Mouse (Mus musculus): ENCODE data around the gene Slc16a5. TPM values are rescaled to one million over a fixed set of nuclear protein-coding genes. Genes with fewer than 3 reads are reported as not detected.
"Not testable (repeated sequence)": the region's sequence is repeated elsewhere in the genome, so short reads cannot be mapped to it uniquely, and the experiment has no call there.

Slc16a5 gene
- total RNA-seq, 4 experiments from 2014 or later: 0.21 TPM; not detected in 3

DNA sequence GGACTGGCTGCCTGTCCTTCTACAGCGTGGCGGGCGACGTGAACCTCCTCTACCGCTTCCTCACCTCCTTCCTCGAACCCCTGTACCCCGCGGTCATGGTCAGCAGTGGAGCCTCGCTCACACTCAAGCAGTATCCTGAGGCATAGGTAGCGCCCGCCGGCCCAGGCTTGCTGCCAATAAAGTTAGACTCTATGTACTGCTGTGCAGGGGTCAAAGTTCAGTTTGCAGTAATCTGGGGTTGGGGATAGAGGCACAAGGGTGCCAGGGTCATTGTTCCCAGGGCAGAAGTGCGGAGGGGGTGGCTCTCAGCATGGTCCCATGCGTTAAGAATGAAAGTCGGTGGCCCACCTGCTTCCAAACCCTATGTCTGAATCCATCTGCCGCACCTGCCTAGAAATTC lies 14.2 kb upstream of the Slc16a5 start:
- no peak for DNase-seq

DNA sequence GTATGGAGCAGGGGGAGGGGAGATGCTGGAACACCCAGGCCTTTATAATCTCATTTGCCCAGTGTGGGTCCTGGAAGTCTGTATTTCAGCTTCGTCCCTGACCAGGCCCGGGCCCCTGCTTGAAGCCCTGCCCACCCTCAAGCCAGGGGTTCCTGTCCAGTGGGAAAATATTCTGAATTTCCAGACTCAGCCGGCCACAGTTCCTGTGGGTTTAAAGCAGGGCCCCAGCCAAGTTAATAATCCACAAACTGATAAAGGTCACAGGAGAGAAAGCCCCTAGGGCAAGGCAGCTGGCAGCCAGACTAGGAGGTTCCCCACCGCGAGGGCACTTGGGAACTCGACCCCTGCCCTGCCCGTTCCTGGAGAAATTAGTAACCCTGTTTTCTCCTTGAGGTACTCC lies 13.3 kb upstream of the Slc16a5 start:
- DNase-seq: no peak

GRCm38 (mm10) chr11:115450176-115450575 lies 12.1 kb upstream of the Slc16a5 start:
- DNase-seq: no peak

- no peak for DNase-seq
Observed at GRCm38 (mm10) chr11:115451781-115452241, 10.5 kb upstream of the Slc16a5 start.

GRCm38 (mm10) chr11:115452281-115452860 lies 9.9 kb upstream of the Slc16a5 start:
- no peak for DNase-seq

DNA sequence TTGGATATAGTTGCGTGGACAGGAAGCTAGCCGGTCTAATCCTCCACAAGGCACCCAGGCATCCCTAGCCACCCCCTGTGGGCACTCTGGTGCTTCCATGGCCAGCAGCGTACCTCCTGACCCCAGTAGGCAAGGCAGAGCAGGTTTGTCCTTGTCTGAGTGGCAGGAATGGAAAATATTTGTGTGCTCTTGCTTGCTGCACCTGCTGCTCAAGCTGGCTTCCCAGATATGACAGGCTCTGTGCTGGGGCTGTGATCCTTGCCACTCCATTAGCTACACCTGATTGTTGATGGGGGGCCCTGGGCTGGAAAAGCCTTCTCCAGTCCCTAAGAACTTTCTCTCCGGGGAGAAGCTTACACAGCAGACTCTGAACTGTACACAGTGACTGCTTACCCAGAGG lies 9.0 kb upstream of the Slc16a5 start:
- no peak for DNase-seq

- not testable (repeated sequence) for DNase-seq
Observed at GRCm38 (mm10) chr11:115454822-115455221, 7.5 kb upstream of the Slc16a5 start.

- DNase-seq: no peak
Observed at GRCm38 (mm10) chr11:115455619-115456018, 6.7 kb upstream of the Slc16a5 start.

- no peak for DNase-seq
Observed at GRCm38 (mm10) chr11:115456182-115456581, 6.1 kb upstream of the Slc16a5 start.

DNA sequence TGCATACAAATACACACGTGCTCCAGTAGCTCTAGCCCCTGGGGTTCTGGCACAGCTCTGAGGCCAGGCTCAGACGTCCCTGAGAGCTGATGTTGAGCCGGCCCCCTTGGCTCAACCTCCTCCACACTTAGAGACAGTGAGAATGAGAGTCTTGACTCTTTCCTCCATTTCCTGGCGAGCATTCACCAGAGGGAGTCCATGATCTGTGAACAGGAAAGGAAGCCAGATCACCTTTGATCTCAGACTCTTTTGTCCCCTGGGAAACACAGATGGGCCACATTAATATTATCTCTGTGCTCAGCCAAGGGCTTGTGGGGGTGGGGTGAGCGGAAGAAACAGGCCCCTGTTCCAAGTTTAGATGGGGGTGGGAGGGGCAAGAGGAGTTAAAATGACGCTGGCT lies 4.9 kb upstream of the Slc16a5 start:
- DNase-seq: no peak

DNA sequence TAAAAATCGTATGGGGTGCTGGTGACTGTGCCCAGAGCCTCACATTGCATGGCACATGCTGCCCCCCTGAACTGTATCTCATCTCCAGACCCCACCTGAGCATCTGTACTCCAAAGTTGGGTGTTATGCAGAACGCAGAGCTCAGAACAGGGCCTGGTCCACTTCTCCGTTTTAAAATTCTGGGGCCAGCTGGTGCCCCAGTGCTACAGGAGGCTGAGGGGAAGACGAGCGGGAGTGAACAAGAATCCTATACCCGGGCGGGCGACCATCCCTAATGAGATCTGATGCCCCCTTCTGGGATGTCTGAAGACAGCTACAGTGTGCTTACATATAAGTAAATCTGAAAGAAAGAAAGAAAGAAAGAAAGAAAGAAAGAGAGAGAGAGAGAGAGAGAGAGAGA lies 1.3 kb upstream of the Slc16a5 start:
- no peak for DNase-seq

GRCm38 (mm10) chr11:115461846-115462242 lies 430 bp upstream of the Slc16a5 start:
- no peak for DNase-seq

DNA sequence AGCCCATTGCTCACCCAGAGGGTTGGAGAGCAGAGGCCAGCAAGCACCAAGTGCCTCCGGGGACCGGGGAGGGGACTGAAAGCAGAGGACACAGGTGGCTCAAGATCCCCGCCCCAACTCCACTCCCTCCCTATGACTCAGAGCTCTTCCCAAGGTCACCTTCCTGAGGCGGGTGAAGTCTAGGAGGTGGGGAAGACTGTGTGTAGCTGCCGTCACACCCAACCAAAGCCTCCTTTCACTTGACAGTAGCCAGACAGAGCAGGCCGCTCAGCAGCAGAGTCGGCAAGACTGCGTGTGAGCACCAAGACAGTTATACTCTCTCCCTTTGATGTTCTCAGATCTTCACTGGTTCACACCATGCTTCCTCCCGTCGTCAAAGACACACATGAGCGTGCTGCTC lies 1.1 kb downstream of the Slc16a5 start:
- DNase-seq: no peak

DNA sequence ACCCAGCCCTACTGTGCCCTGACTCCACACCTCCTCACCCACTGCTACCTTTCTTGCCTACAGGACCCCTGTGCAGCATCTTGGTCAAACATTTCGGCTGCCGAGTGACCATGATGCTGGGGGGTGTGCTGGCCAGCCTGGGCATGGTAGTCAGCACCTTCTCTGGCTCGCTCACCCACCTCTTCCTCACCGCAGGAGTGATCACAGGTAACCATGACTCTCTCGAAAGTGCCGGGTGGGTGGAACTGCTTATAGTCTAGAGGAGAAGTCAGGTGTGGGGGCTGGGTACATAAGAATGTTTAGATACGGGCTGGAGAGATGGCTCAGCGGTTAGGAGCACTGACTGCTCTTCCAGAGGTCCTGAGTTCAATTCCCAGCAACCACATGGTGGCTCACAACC lies 2.6 kb downstream of the Slc16a5 start:
- no peak for DNase-seq

GRCm38 (mm10) chr11:115467217-115467618 lies 4.9 kb downstream of the Slc16a5 start:
- no peak for DNase-seq

- no peak for DNase-seq
Observed at GRCm38 (mm10) chr11:115472183-115472582, 9.9 kb downstream of the Slc16a5 start.

DNA sequence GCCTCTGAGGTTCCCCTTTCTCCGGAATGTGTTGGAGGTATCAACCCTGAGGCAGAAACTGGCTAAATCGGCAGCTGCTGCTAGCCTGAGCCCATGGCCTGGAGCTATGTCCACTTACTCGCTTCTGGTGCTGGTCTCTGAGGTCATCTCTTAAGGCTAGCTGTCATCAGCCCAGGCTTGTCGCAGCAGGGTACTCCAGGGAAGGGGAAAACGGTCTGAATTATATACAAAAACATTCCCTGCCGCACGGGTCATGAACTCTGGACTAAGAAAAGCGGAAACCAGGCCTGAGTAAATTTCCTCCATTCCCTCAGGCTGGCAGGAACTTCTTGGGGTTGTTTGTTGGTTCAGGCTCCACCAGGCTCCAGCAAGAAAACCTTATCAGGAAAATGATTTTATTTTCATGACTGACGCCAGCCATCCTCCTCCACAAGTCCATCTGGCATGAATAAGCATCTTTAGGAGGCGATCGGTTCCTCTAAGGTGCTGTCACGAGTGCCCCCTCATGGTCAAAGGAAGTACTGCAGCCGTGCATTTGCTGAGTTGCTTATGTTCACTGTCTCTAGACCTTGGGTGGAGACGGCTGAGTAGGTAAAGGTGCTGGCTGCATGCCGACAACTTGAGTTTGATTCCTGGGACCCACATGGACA lies 11.5 kb downstream of the Slc16a5 start:
- DNase-seq: peak; percentile 89

DNA sequence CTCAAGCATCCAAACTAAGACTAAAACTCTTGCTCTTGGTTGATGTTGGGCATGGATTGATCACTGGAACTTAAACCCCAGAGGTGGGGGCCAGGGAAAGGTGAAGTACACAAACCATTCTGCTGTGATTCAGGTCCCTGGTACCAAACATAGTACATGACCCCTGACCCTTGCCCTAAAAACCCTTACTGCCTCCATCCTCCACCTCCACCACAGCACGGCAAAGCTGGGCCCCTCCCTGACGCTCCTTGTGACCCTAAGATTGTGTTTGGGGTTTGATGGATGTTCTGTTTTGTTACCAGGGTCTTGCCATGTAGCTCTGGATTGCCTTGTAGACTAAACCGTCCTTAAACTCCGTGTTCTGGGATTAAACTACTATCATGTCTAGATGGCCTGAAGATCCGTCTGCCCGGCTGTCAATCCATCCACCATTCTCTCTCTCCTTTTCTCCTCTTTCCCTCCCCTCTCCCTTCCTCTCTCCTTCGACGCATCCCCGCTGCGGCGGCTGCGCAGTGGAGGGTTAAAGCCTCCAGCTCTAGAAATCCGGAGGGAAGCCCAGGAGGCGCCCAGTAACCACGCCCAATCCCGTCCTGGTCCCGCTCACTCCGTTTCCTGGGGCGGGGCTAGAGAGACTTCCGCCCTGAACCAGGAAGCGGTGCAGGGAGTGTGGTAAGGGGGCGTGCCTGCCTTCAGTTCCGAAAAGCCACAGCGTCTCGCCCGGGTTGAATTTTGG lies 12.9 kb downstream of the Slc16a5 start, which contains the start of gene Armc7:
Armc7 (plus strand) TSS at position 643 of the 733 bp plus-strand sequence.
- DNase-seq: peak; percentile 93

- no peak for DNase-seq
Observed at GRCm38 (mm10) chr11:115475758-115476237, 13.5 kb downstream of the Slc16a5 start.

GRCm38 (mm10) chr11:115476630-115477029 lies 14.4 kb downstream of the Slc16a5 start:
- not testable (repeated sequence) for DNase-seq

GRCm38 (mm10) chr11:115477388-115477787 lies 15.1 kb downstream of the Slc16a5 start:
- DNase-seq: not testable (repeated sequence)

- no peak for DNase-seq
Observed at GRCm38 (mm10) chr11:115478296-115478938, 16.1 kb downstream of the Slc16a5 start.
